Mouse (Mus musculus) neutrophil, adult 59 days (primary cell): ENCODE results near the gene Ddb1. TPM values are rescaled to one million over a fixed set of nuclear protein-coding genes. Genes with fewer than 3 reads are reported as not detected.

Experiments
- total RNA-seq, 2 experiments: library from RNA; stranded (reverse); gene quantifications; 1 replicate in 1 of 2; 2 replicates in 1 of 2; pipeline ENCODE4 v1.2.4; 2023

The Ddb1 gene
- 100 to 1,000 TPM in 1 of 2 experiments, 10 to 100 TPM in 1; 92.4 to 102 TPM for total RNA-seq

GRCm38 (mm10) chr19:10605293-10605900 is at the start of gene Ddb1, which contains the start of gene Tkfc:
Gene Ddb1 (plus strand): TSS chr19:10605327.
Gene Tkfc (minus strand): TSS chr19:10605654.

GRCm38 (mm10) chr19:10555624-10556510 is 49.3 kb upstream of the Ddb1 start, which contains the start of gene Tmem216:
Gene Tmem216 (minus strand): TSS chr19:10556238.

GRCm38 (mm10) chr19:10576690-10577561 is 28.2 kb upstream of the Ddb1 start, which contains the start of the genes Cyb561a3 and Tmem138:
Gene Cyb561a3 (plus strand): TSS chr19:10577172.
Gene Tmem138 (minus strand): TSS chr19:10577362.

GRCm38 (mm10) chr19:10634106-10634871 is 29.2 kb downstream of the Ddb1 start, which contains the start of gene Vwce:
Gene Vwce (plus strand): TSS chr19:10634213.

GRCm38 (mm10) chr19:10677915-10678771 is 73.0 kb downstream of the Ddb1 start, which contains the start of gene Pga5:
Gene Pga5 (minus strand): TSS chr19:10678071.

Other genes with a start within 250 kb of the Ddb1 start
- gene Syt7, start 216.2 kb upstream of the Ddb1 start, total RNA-seq = not detected
- gene Lrrc10b, start 147.9 kb upstream of the Ddb1 start, total RNA-seq = under 1 TPM in 1 of 2 experiments, not detected in 1; 0.18 TPM
- gene Ppp1r32, start 122.4 kb upstream of the Ddb1 start, total RNA-seq = 1 to 10 TPM; 1.8 to 2.2 TPM
- 10 to 100 TPM; 82.7 to 84.5 TPM for gene Cpsf7, start 80.1 kb upstream of the Ddb1 start, total RNA-seq
- gene Sdhaf2, start 79.2 kb upstream of the Ddb1 start, total RNA-seq = 10 to 100 TPM; 34.9 to 36.2 TPM
- gene Tmem216, start 49.1 kb upstream of the Ddb1 start, total RNA-seq = 10 to 100 TPM; 44.7 to 52.4 TPM
- gene Cyb561a3, start 28.2 kb upstream of the Ddb1 start, total RNA-seq = 10 to 100 TPM; 43.3 to 48.3 TPM
- gene Tmem138, start 28.0 kb upstream of the Ddb1 start, total RNA-seq = 1 to 10 TPM; 6.2 to 7.5 TPM
- gene Tkfc, start 327 bp downstream of the Ddb1 start, total RNA-seq = 1 to 10 TPM; 5.5 to 7.6 TPM
- gene Vwce, start 28.9 kb downstream of the Ddb1 start, total RNA-seq = under 1 TPM in 1 of 2 experiments, not detected in 1; 0.80 TPM
- gene Pga5, start 72.7 kb downstream of the Ddb1 start, total RNA-seq = not detected
- gene Vps37c, start 83.4 kb downstream of the Ddb1 start, total RNA-seq = 10 to 100 TPM; 48.8 to 52.9 TPM
- gene Cd5, start 133.7 kb downstream of the Ddb1 start, total RNA-seq = under 1 TPM in 1 of 2 experiments, not detected in 1; 0.20 TPM
- 1 to 10 TPM; 1.4 to 1.6 TPM for gene Cd6, start 224.7 kb downstream of the Ddb1 start, total RNA-seq
- gene Slc15a3, start 234.4 kb downstream of the Ddb1 start, total RNA-seq = 100 to 1,000 TPM; 150 to 158 TPM